Mouse (Mus musculus) stomach, postnatal 0 days (tissue): Measurements from ENCODE around the gene Uqcc3.

Experiments
- CTCF ChIP-seq: IDR thresholded peaks from 2 replicates; pipeline ENCODE4 v1.5.1; 2016; ENCODE audit warnings: antibody characterized with exemption, low read depth, mild to moderate bottlenecking, moderate library complexity
- EP300 ChIP-seq: optimal IDR thresholded peaks from 2 replicates; pipeline ENCODE3; 2016; ENCODE audit warnings: antibody characterized with exemption

- TF ChIP-seq CTCF (peak; percentile 69), EP300 (no peak)
These were observed 43.4 kb downstream of the Uqcc3 start, which contains the start of gene Bscl2 for GRCm38 (mm10) chr19:8837251-8837791.
